Mouse (Mus musculus) heart, postnatal 0 days (tissue): ENCODE measurements around the gene Pygm. TPM values are rescaled to one million over a fixed set of nuclear protein-coding genes. Genes with fewer than 3 reads are reported as not detected.
A peak's percentile ranks its signal among the peaks of the same experiment; 100 is the strongest.

Experiments
- ATAC-seq: fragments of 200-750 bp; cut with Nextera tagmentation; 2 replicates; pipeline ENCODE4 v1.8.0; 2017; ENCODE audit warnings: low read depth, moderate number of reproducible peaks, moderate library complexity; ENCODE audit not compliant: insufficient read depth
- DNase-seq: peaks from one replicate; pipeline ENCODE4 v3.0.0-alpha.2; 2016; ENCODE audit warnings: low spot score
- H3K27ac ChIP-seq: fragments of 300-500 bp; sonication (generic); 2 replicates; pipeline ENCODE4 v1.5.1; 2014; ENCODE audit warnings: low read depth, mild to moderate bottlenecking
- H3K27me3 ChIP-seq: fragments of 300-500 bp; sonication (generic); 2 replicates; pipeline ENCODE4 v1.6.1; 2014; ENCODE audit warnings: low read length, mixed read lengths; ENCODE audit not compliant: control insufficient read depth, insufficient read depth
- H3K36me3 ChIP-seq: fragments of 300-500 bp; sonication (generic); replicated peaks from 2 replicates; pipeline ENCODE4 v1.6.1; 2014; ENCODE audit warnings: low read length, mixed read lengths; ENCODE audit not compliant: control insufficient read depth, insufficient read depth
- H3K4me1 ChIP-seq: fragments of 300-500 bp; sonication (generic); 2 replicates; pipeline ENCODE4 v1.6.1; 2014; ENCODE audit warnings: antibody characterized with exemption; ENCODE audit not compliant: control insufficient read depth, insufficient read depth
- H3K4me2 ChIP-seq: fragments of 300-500 bp; sonication (generic); 2 replicates; pipeline ENCODE4 v1.6.1; 2014; ENCODE audit warnings: low read depth, mild to moderate bottlenecking, low read length, moderate library complexity
- H3K4me3 ChIP-seq: fragments of 300-500 bp; sonication (generic); 2 replicates; pipeline ENCODE4 v1.5.1; 2014; ENCODE audit warnings: low read depth, low read length
- H3K9ac ChIP-seq: fragments of 300-500 bp; sonication (generic); replicated peaks from 2 replicates; pipeline ENCODE4 v1.6.1; 2014; ENCODE audit warnings: low read depth, low read length, mixed read lengths
- H3K9me3 ChIP-seq: fragments of 300-500 bp; sonication (generic); replicated peaks from 2 replicates; pipeline ENCODE4 v1.6.1; 2016; ENCODE audit warnings: low read length; ENCODE audit not compliant: control insufficient read depth
- CTCF ChIP-seq: IDR thresholded peaks from 2 replicates; pipeline ENCODE4 v1.5.1; 2016; ENCODE audit warnings: antibody characterized with exemption, control low read depth, low read depth
- EP300 ChIP-seq: IDR thresholded peaks from 2 replicates; pipeline ENCODE4 v1.6.1; 2016; ENCODE audit warnings: antibody characterized with exemption, low read depth
- WGBS: fragments of 180-500 bp; shearing (Covaris S2); extraction: QIAGEN DNeasy Blood & Tissue Kit; methylation state at CpG from one replicate; pipeline ENCODE4 v1.1.7; 2014; 5-methylcytosine and 5-hydroxymethylcytosine counted together
- polyA plus RNA-seq: library from polyadenylated mRNA; unstranded; fragments of >200 nt; fragmentation: Nextera tagmentation; extraction: Ambion mirVana; gene quantifications from 2 replicates; pipeline ENCODE4 v1.2.1, GENCODE M21; 2015
- total RNA-seq: library from RNA; depleted of rRNA; stranded (reverse); fragments of >200 nt; gene quantifications from 2 replicates; pipeline ENCODE4 v1.2.3, GENCODE M21; 2014; ENCODE audit warnings: low replicate concordance

The Pygm gene
- total and polyA plus RNA-seq, 2 experiments from 2014 or later: 400 to 487 TPM

DNA sequence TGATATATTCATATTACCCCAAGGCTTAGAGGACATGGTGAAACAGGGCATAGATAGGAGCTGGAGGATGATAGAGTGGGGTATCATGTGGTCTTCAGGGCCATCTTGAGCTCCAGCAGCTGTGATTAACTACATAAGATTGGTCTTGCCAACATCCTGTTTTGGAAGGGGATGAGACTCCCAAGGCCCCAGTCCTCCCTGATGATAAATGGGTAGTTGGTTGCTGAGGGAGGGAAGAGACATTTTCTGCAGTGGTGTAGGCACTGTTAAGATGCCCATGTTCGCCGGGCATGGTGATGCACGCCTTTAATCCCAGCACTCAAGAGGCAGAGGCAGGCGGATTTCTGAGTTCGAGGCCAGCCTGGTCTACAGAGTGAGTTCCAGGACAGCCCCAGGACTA, 3.0 kb upstream of the Pygm start:
- no peak overlapping the region for H3K27ac ChIP-seq
- H3K4me3 ChIP-seq: no peak overlapping the region
- peaks cover 40% of the 10 kb centered on the region for H3K4me1 ChIP-seq

DNA sequence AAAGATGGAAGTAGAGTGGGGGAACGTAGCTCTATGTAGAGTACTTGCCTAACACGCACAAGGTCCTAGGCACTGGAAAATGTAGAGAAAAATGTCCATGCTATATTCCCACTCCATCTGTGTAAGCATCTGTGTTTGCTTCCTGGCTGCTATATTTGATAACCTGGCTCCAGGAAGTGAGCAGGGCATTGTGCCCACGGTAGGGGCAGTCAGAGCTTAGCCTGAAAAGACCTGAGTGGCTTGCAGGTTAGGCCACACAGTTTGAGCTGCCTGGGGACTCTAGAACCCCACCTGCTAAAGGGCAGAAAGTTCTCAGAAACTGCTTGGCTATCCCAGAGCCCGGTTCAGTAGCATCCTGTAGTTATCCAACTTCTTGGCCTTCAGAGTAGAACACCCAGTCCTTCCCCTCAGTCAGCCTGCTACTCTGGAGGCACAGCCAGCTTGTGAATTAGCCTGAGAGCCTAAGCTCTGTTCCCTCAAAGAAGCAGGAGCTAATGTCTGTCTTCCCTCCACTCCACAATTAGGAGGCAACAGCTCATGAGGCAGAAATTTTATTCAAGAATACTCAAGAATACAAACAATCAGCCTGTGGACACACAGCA, 1.8 kb upstream of the Pygm start:
- Histone ChIP-seq H3K9me3 (no peaks in the 10 kb centered on the region), H3K27ac (peak overlapping the region; percentile 87), H3K36me3 (peaks cover 19% of the 10 kb centered on the region; the same call in 1 of the 2 replicates), H3K9ac (no peak overlapping the region), H3K4me3 (no peak overlapping the region), H3K4me2 (no peak overlapping the region), H3K4me1 (peaks cover 38% of the 10 kb centered on the region), H3K27me3 (no peaks in the 10 kb centered on the region)
- DNase-seq (no peak), ATAC-seq (no peak)
- WGBS: 55% methylated on average over 4 of the region's 4 CpGs
- TF ChIP-seq EP300: no peak
- no peak for TF ChIP-seq CTCF

More for the DNA sequence above, 3.0 kb upstream of the Pygm start:
- Histone ChIP-seq H3K36me3 (peaks cover 19% of the 10 kb centered on the region), H3K27me3 (no peaks in the 10 kb centered on the region), H3K4me2 (no peak overlapping the region), H3K9me3 (no peaks in the 10 kb centered on the region), H3K9ac (no peak overlapping the region)
- TF ChIP-seq EP300 (no peak), CTCF (no peak)
- ATAC-seq (no peak), DNase-seq (no peak)
- 99% methylated on average over 5 of the region's 5 CpGs for WGBS

DNA sequence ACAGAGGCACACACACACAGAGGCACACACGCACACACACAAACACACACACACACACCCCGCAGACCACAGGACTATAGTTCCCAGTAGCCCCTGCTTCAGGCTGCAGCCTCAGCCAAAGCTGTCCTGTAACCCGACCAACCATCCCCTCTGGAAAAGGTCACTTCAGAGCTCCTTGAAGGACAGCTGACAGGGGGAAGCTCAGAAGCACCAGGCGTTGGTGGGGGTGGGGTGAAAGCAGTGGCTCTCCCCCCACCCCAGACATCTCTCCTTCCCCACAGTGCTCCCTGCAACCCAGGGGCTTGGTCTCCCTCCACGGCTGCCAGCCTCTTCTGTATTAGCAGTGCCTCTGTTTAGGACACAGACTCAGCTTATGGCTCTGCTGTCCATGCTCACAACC, 729 bp upstream of the Pygm start:
- Histone ChIP-seq H3K9ac (0 out of 2 replicates have a peak overlapping the region, but pooled peaks have one; percentile 21), H3K4me3 (no peak overlapping the region), H3K27me3 (no peaks in the 10 kb centered on the region), H3K4me2 (peak overlapping the region; percentile 67; the same call in 1 of the 2 replicates), H3K4me1 (peaks cover 29% of the 10 kb centered on the region), H3K9me3 (no peaks in the 10 kb centered on the region), H3K27ac (peak overlapping the region; percentile 87), H3K36me3 (peaks cover 14% of the 10 kb centered on the region)
- peak; percentile 17; the same call in 1 of the 2 replicates for ATAC-seq
- WGBS: 24% methylated on average over 5 of the region's 5 CpGs
- peak; percentile 47 for DNase-seq
- TF ChIP-seq CTCF (no peak), EP300 (no peak)

DNA sequence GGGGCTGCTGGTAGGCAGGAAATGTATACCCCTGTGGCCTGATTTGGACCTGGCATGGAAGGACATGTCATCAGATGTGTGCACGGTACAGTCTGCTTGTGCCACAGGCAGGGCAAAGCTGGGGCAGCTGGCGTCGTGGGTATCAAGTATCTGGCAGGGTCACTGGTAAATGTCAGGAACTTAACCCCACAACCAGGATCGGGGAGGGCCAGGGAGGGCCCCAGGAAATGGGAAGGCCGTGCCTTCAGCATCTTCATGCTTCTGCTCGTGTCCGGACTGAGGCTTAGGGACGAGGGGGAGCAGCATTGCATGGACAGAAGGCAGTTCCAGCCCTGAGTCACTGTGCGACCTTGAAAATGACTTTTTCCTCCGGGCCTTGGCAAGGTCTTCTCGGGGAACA, 755 bp downstream of the Pygm start:
- Histone ChIP-seq H3K27ac (peak overlapping the region; percentile 87), H3K4me1 (peaks cover 29% of the 10 kb centered on the region)

DNA sequence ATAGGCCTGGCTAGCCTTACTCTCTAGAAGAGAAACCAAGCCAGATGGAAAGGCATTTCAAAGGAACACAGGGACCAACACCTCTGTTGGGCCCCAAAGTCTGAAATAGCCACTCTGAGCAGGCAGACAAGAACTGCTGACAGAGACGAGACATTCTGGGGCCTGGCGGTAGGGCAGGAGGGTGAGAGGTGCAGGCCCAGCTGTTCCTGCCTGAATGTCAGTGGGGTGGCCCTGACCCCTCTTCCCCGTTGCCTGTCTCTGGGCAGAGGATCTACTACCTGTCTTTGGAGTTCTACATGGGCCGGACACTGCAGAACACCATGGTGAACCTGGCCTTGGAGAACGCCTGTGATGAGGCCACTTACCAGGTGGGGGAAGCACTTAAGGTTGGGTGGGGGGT, 1.2 kb downstream of the Pygm start:
- peaks cover 34% of the 10 kb centered on the region for H3K36me3 ChIP-seq
- peak overlapping the region; percentile 52 for H3K4me3 ChIP-seq
- ATAC-seq (no peak), DNase-seq (no peak)
- H3K4me1 ChIP-seq: peaks cover 29% of the 10 kb centered on the region
- no peak for TF ChIP-seq EP300
- TF ChIP-seq CTCF: no peak
- peak overlapping the region; percentile 67 for H3K4me2 ChIP-seq
- no peaks in the 10 kb centered on the region for H3K27me3 ChIP-seq
- WGBS: 29% methylated on average over 5 of the region's 5 CpGs
- peak overlapping the region; percentile 87 for H3K27ac ChIP-seq
- no peaks in the 10 kb centered on the region for H3K9me3 ChIP-seq
- H3K9ac ChIP-seq: peak overlapping the region; percentile 55

More for the DNA sequence above, 755 bp downstream of the Pygm start:
- Histone ChIP-seq H3K9me3 (no peaks in the 10 kb centered on the region), H3K9ac (peak overlapping the region; percentile 55), H3K36me3 (peaks cover 29% of the 10 kb centered on the region), H3K4me2 (peak overlapping the region; percentile 67), H3K4me3 (peak overlapping the region; percentile 52), H3K27me3 (no peaks in the 10 kb centered on the region)
- no peak for DNase-seq
- TF ChIP-seq EP300: no peak
- peak; percentile 16; the same call in 1 of the 2 replicates for ATAC-seq
- WGBS: 23% methylated on average over 11 of the region's 11 CpGs

DNA sequence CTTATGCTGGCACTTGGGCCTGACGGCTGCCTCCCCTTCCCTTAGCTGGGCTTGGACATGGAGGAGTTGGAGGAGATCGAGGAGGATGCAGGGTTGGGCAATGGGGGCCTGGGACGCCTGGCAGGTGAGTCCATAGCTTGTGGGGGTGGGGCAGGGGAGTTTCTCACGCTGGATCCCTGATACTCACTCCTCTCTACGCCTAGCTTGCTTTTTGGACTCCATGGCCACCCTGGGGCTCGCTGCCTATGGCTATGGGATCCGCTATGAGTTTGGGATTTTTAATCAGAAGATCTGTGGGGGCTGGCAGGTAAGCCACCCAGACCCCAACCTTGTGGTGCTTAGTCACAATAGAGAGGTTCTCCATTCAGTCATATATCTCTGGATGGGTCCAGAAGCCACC, 1.6 kb downstream of the Pygm start:
- H3K4me3 ChIP-seq: peak overlapping the region; percentile 52
- H3K9ac ChIP-seq: peak overlapping the region; percentile 55
- peaks cover 29% of the 10 kb centered on the region for H3K4me1 ChIP-seq
- H3K27ac ChIP-seq: peak overlapping the region; percentile 87
- H3K4me2 ChIP-seq: peak overlapping the region; percentile 67
- ATAC-seq (no peak), DNase-seq (no peak)
- no peaks in the 10 kb centered on the region for H3K27me3 ChIP-seq
- WGBS: 57% methylated on average over 7 of the region's 7 CpGs
- H3K36me3 ChIP-seq: peaks cover 37% of the 10 kb centered on the region
- no peak for TF ChIP-seq CTCF
- no peak for TF ChIP-seq EP300
- H3K9me3 ChIP-seq: no peaks in the 10 kb centered on the region
